Mouse (Mus musculus): Measurements from ENCODE around the gene Ankrd63.
"Not testable (repeated sequence)": the region's sequence is repeated elsewhere in the genome, so short reads cannot be mapped to it uniquely, and the experiment has no call there.

Gene Ankrd63

DNA sequence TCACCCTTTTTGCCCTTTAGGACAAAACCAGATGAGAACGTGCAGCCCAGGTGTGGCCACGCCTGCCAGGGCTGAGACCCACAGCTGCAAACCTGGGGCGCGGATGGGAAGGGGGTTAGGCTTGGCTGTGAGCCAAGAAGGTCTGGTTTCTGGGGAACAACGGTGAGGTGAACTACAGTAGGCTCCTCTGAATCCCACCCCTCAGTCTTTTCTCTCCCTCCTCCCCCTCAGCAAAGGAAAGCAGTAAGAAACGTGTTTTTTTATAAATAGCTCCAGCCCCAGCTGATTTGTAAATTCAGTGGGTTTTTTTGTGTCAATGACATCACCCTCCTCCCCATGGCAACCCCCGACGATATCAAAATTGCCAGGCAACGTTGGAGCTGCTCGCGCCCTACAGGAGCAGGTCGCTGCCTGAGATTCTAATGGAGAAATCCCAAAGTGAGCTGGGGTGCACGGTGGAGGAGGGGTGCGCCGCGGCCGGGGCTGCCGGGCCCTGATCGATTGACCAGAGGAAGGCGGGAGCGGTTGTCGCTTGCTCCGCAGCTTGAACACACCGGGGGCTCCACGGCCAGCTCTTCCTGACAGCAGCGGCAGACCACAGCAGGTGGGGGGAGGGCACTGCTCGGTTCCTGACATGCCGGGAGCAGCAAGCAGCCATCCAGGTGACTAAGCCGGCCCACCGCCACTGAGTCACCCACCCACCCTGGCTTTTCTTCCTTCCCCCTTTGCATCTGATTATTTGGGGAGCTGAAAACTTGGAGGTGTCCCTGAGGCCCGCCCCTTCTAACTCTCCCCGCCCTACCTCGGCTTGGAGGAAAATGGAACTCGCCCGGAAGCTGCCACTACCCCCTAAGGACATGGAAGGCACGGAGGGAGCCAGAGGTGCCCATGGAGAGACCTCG lies 40.6 kb downstream of the Ankrd63 start, which contains the start of gene Pak6:
Gene Pak6 (plus strand): TSS at position 402 of the 902 bp plus-strand sequence.
- in situ Hi-C loops (cut with MseI, MboI), result no loop called here

- in situ Hi-C loops (cut with MseI, MboI), result no loop called here
Observed at GRCm38 (mm10) chr2:118661891-118662290, 41.9 kb downstream of the Ankrd63 start.

DNA sequence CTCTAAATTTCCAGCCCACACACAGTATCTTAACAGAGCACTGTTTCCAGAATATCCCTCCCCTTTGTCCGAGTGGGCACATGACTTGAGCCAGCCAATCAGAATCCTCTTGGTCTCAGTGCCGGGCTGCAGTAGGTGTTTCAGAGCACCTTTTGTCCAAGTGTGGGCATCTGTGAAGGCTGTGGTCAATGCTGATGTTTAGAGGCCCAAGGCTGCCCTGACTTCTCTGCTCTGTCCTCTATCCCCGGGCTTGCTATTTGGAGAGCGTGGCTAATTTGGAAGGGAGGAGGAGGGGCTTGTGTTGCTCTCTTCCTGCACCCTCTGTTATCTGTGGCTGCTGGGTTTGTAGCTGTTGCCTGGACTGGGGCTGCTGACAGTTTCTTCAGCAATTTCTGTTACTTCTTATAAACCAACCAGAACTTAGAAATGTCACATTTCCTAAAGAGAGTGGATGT lies 43.7 kb downstream of the Ankrd63 start:
- in situ Hi-C loops (cut with MseI, MboI), result no loop called here

DNA sequence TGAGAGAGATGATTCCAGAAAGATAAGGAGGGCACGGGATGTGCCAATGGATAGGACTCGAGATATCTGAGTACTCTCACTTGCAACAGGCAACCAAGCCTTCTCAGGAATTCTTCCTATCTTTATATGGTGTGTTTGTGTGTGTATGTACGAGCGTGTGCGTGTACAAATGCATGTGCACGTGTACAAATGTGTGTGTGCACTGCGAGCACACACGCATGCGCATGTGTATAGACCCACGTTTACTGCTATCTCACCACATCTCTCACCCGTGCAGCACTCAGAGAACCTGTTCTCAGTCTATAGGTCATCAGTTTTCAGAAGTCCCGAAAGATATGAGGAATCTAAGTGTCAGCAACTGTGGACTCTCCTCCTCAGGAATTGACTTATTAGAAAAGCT lies 44.3 kb downstream of the Ankrd63 start:
- in situ Hi-C loops (cut with MseI, MboI), result no loop called here

DNA sequence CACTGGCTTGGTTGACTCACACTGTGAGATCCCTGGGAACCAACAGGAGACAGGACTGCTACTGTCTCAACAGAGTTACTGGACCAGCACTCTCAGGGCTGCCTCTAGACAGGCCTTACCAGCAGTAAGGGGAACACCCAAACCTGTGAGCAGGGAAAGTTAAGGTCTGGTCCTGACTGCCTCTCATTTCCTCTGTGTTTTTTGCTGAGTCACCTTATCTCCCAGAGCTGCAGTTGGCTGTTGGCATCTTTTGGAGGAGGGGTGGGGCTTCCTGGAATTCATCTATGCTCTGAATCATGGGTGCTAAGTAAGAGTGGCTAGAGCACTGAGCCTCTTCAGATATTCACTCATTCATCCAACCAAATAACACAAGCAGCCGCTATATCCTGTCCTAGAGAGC lies 44.7 kb downstream of the Ankrd63 start:
- in situ Hi-C loops (cut with MseI, MboI), result no loop called here

DNA sequence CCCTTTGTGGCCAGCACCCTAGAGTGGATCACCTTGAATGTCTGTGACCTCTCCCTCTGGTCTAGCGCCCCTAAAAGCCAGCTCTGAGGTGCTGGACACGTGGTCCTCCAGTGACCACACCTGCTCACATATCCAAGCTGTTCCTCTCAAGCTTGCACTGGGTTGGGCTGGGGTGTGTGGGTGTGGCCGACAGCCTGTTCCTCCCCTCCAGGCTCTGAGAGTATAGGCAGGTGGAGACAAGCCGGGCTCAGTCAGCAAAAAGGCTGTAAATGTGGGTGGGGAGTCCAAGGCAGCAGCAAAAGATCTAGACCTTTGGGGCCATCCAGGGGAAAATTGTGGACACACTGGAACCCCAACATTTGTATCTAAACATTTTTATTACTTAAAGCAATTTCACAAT lies 45.3 kb downstream of the Ankrd63 start:
- in situ Hi-C loops (cut with MseI, MboI), result no loop called here

DNA sequence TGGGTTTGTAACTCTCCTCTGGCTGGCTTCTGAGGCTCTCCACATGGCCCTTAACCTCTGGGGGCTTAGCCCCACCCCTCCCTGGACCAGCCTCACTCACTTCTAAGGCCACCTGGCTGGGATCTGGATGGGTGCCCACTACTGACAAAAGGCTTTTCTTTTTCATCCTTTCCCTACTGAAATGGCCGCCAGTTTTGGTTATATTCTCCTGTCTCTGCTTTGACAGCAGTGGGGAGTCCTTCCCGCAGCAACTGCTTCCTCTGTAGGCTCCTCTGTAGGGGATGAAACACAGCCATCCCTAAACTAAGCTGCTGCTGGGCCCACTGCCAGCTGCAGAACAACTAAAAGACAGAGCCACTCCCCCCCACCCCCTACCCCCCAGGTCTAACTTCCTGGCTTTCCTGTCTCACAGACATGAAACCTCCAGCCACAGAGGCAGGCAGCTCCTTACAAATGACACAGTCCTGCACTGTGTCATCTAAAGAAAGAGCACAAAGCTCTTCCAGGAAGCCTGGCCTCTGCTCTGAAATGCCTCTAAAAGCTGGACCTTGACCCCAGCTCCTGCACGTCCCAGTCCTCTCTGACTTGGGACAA lies 47.0 kb downstream of the Ankrd63 start:
- in situ Hi-C loops (cut with MseI, MboI), result no loop called here

DNA sequence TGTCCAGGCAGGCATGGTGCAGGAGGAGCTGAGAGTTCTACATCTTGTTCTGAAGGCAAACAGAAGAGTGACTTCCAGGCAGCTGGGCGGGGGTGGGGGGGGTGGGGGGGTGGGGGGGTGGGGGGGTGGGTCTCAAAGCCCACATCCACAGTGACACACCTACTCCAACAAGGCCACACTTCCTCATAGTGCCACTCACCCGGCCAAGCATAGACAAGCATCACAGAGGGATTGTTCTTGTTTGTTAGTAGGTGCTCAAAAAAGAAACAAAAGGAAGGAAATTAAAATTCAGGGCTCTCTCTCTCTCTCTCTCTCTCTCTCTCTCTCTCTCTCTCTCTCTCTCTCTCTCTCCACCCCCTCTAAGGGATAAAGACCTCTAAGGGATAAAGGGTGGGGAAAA lies 53.1 kb downstream of the Ankrd63 start:
- in situ Hi-C loops (cut with MseI, MboI), result not testable (repeated sequence)

All from mouse trophoblast stem cell (cell line).